Mouse (Mus musculus) hematopoietic multipotent progenitor cell, adult 10-12 weeks (in vitro differentiated cells): ENCODE measurements around the gene Ccl21a. TPM values are rescaled to one million over a fixed set of nuclear protein-coding genes. Genes with fewer than 3 reads are reported as not detected.

Source experiments
- polyA plus RNA-seq: library from polyadenylated mRNA; stranded (reverse); fragments of >175 nt; gene quantifications from 2 replicates; pipeline ENCODE4 v1.2.3, GENCODE M21; 2012; ENCODE audit warnings: low replicate concordance

The Ccl21a gene
- polyA plus RNA-seq = 1.2 and 4.8 TPM in 2 replicates

GRCm38 (mm10) chr4:42773893-42774292 lies at the start of gene Ccl21a:
TSS of gene Ccl21a (minus strand) at chr4:42773993.

DNA sequence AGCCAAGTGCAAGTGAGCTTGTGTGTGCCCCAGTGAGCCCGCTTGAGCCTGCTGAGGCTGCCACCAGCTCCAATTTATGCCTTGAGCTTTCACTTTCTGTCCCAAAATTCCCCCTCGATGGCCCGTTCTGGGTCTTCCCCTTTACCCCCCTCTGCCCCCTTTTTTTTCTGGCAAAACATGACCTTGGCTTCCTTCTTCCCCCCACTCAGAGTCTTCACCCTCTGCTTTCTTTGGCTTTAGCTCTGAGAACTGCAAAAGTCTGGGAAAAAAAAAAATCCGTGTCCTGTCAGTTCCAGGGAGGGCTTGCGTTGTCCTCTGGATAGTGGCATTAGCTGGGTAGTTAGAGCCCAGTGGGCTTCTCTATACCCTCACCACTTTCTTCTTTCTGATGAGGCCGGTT lies 17.3 kb downstream of the Ccl21a start, which contains the start of gene Ccl19:
Gene Ccl19, minus strand, starts transcription at position 101 of the 400 bp plus-strand sequence.

GRCm38 (mm10) chr4:42735245-42735644 lies 38.5 kb downstream of the Ccl21a start, which contains the start of gene 4930578G10Rik:
TSS of gene 4930578G10Rik (plus strand) at chr4:42735545.

Other genes starting within 250 kb of the Ccl21a start
- not detected in 2 replicates for gene Fam205a2, start 245.8 kb downstream of the Ccl21a start, polyA plus RNA-seq
- gene Gm10591, start 161.8 kb downstream of the Ccl21a start, polyA plus RNA-seq = not detected in 2 replicates
- not detected in 2 replicates for gene Gm2564, start 144.3 kb downstream of the Ccl21a start, polyA plus RNA-seq
- gene Ccl27b, start 118.7 kb downstream of the Ccl21a start, polyA plus RNA-seq = not detected in 2 replicates
- gene Il11ra2, start 112.1 kb downstream of the Ccl21a start, polyA plus RNA-seq = not detected in 2 replicates
- not detected in 2 replicates for gene 4930578G10Rik, start 38.4 kb downstream of the Ccl21a start, polyA plus RNA-seq
- gene Ccl19, start 17.4 kb downstream of the Ccl21a start, polyA plus RNA-seq = 0.25 TPM in 1 of 2 replicates, not detected in the other
- gene Fam205a1, start 79.9 kb upstream of the Ccl21a start, polyA plus RNA-seq = not detected in 2 replicates
- not detected in 2 replicates for gene Gm12394, start 82.8 kb upstream of the Ccl21a start, polyA plus RNA-seq
- not detected in 2 replicates for gene Fam205c, start 100.2 kb upstream of the Ccl21a start, polyA plus RNA-seq
- 0.22 and 0.40 TPM in 2 replicates for gene Phf24, start 142.7 kb upstream of the Ccl21a start, polyA plus RNA-seq
- gene Dnajb5, start 175.8 kb upstream of the Ccl21a start, polyA plus RNA-seq = 20.2 and 20.9 TPM in 2 replicates
- gene 1700022I11Rik, start 195.6 kb upstream of the Ccl21a start, polyA plus RNA-seq = not detected in 2 replicates
- gene Vcp, start 226.5 kb upstream of the Ccl21a start, polyA plus RNA-seq = 107 and 248 TPM in 2 replicates
- gene Fancg, start 236.5 kb upstream of the Ccl21a start, polyA plus RNA-seq = 3.3 and 9.9 TPM in 2 replicates